Mouse (Mus musculus) embryonic fibroblast, embryonic 13.5 days (primary cell): Measurements from ENCODE around the gene Ifna2. TPM values are rescaled to one million over a fixed set of nuclear protein-coding genes. Genes with fewer than 3 reads are reported as not detected.

Experiments used
- H3K27ac ChIP-seq: 2 replicates; pipeline ENCODE4 v1.5.1; 2012; ENCODE audit warnings: low read length, control low read depth, inconsistent platforms; ENCODE audit not compliant: insufficient read depth
- H3K4me1 ChIP-seq: 2 replicates; pipeline ENCODE4 v1.6.1; 2011; ENCODE audit warnings: low read length; ENCODE audit not compliant: control insufficient read depth, insufficient read depth
- H3K4me3 ChIP-seq: 2 replicates; pipeline ENCODE4 v1.5.1; 2011; ENCODE audit warnings: mild to moderate bottlenecking, control low read depth, low read length; ENCODE audit not compliant: insufficient read depth
- CTCF ChIP-seq: IDR thresholded peaks from 2 replicates; pipeline ENCODE4 v1.5.1; 2011; ENCODE audit warnings: mild to moderate bottlenecking, control low read depth, low read length, moderate library complexity, borderline replicate concordance; ENCODE audit not compliant: insufficient read depth
- POLR2A ChIP-seq: IDR thresholded peaks from 2 replicates; pipeline ENCODE4 v1.6.1; 2011; ENCODE audit warnings: low read depth, mild to moderate bottlenecking, control low read depth, low read length, moderate library complexity
- polyA plus RNA-seq: library from polyadenylated mRNA; stranded (reverse); fragments of >200 nt; gene quantifications from 2 replicates; pipeline ENCODE4 v1.2.4, GENCODE M21; 2011; ENCODE audit warnings: low read depth; ENCODE audit not compliant: missing spikeins, insufficient read length

Ifna2 gene
- polyA plus RNA-seq, 1 experiment = not detected

GRCm38 (mm10) chr4:88705924-88706323, 22.2 kb upstream of the Ifna2 start:
- no peak for TF ChIP-seq POLR2A
- TF ChIP-seq CTCF = no peak
- Histone ChIP-seq H3K4me3 (no peak overlapping the region), H3K4me1 (no peaks in the 10 kb centered on the region), H3K27ac (no peak overlapping the region)

GRCm38 (mm10) chr4:88699301-88699700, 15.6 kb upstream of the Ifna2 start:
- no peak for TF ChIP-seq CTCF
- no peak for TF ChIP-seq POLR2A
- H3K4me1 ChIP-seq = no peaks in the 10 kb centered on the region
- H3K27ac ChIP-seq = no peak overlapping the region
- no peak overlapping the region for H3K4me3 ChIP-seq

GRCm38 (mm10) chr4:88698781-88699180, 15.1 kb upstream of the Ifna2 start:
- TF ChIP-seq POLR2A (no peak), CTCF (no peak)
- Histone ChIP-seq H3K4me3 (no peak overlapping the region), H3K27ac (no peak overlapping the region), H3K4me1 (no peaks in the 10 kb centered on the region)

- TF ChIP-seq POLR2A (no peak), CTCF (no peak)
- Histone ChIP-seq H3K4me1 (no peaks in the 10 kb centered on the region), H3K27ac (no peak overlapping the region), H3K4me3 (no peak overlapping the region)
Measured at GRCm38 (mm10) chr4:88697753-88698152, 14.0 kb upstream of the Ifna2 start.

GRCm38 (mm10) chr4:88697108-88697507, 13.4 kb upstream of the Ifna2 start:
- TF ChIP-seq CTCF (no peak), POLR2A (no peak)
- Histone ChIP-seq H3K4me3 (no peak overlapping the region), H3K27ac (no peak overlapping the region), H3K4me1 (no peaks in the 10 kb centered on the region)

GRCm38 (mm10) chr4:88696237-88696884, 12.6 kb upstream of the Ifna2 start:
- Histone ChIP-seq H3K4me3 (no peak overlapping the region), H3K27ac (no peak overlapping the region), H3K4me1 (no peaks in the 10 kb centered on the region)
- TF ChIP-seq POLR2A (no peak), CTCF (peak; percentile 99)

GRCm38 (mm10) chr4:88693392-88693791, 9.7 kb upstream of the Ifna2 start:
- Histone ChIP-seq H3K27ac (no peak overlapping the region), H3K4me3 (no peak overlapping the region), H3K4me1 (no peaks in the 10 kb centered on the region)
- TF ChIP-seq CTCF (no peak), POLR2A (no peak)

- H3K4me3 ChIP-seq = no peak overlapping the region
- no peak overlapping the region for H3K27ac ChIP-seq
- TF ChIP-seq CTCF (no peak), POLR2A (no peak)
- H3K4me1 ChIP-seq = no peaks in the 10 kb centered on the region
Measured at GRCm38 (mm10) chr4:88692537-88692936, 8.8 kb upstream of the Ifna2 start.

- no peak for TF ChIP-seq CTCF
- TF ChIP-seq POLR2A = no peak
- no peak within 1 kb of the TSS for H3K27ac ChIP-seq
Measured at GRCm38 (mm10) chr4:88691259-88691658, 7.5 kb upstream of the Ifna2 start, which contains the start of gene Ifnab. TSS of gene Ifnab (minus strand) at chr4:88691359.

GRCm38 (mm10) chr4:88681353-88681752, 2.4 kb downstream of the Ifna2 start:
- no peak for TF ChIP-seq POLR2A
- no peak for TF ChIP-seq CTCF
- H3K27ac ChIP-seq = no peak overlapping the region
- no peak overlapping the region for H3K4me3 ChIP-seq
- no peaks in the 10 kb centered on the region for H3K4me1 ChIP-seq

More at GRCm38 (mm10) chr4:88691259-88691658, 7.5 kb upstream of the Ifna2 start, which contains the start of gene Ifnab:
- Histone ChIP-seq H3K4me3 (no peak within 1 kb of the TSS), H3K4me1 (no peaks in the 10 kb centered on the region)
